Mouse (Mus musculus): ENCODE data around the gene Hadha. TPM values are rescaled to one million over a fixed set of nuclear protein-coding genes. Genes with fewer than 3 reads are reported as not detected.

The Hadha gene
- polyA plus RNA-seq, 1 experiment from 2014 or later: 122 TPM

GRCm38 (mm10) chr5:30072377-30072776 is 82.6 kb downstream of the Hadha start:
- Histone ChIP-seq H3K4me1 (replicated peaks; ENCODE audit: control insufficient read depth, insufficient read depth, low read length) (peaks cover 2% of the 10 kb centered on the region; the same call in 1 of the 2 replicates), H3K4me3 (ENCODE audit: low read depth, low read length) (peak overlapping the region; percentile 95), H3K27ac (ENCODE audit: low read depth, low read length) (no peak overlapping the region; the same call in 1 of the 2 replicates), H3K9ac (ENCODE audit: low read depth, low read length) (peak overlapping the region; percentile 95), H3K9me3 (ENCODE audit: control insufficient read depth, low read length) (no peaks in the 10 kb centered on the region), H3K27me3 (replicated peaks; ENCODE audit: control insufficient read depth, insufficient read depth, low read length) (no peaks in the 10 kb centered on the region), H3K36me3 (ENCODE audit: control insufficient read depth, insufficient read depth, low read length) (peaks cover 18% of the 10 kb centered on the region), H3K4me2 (peak overlapping the region; percentile 90)
- ATAC-seq (replicated peaks; ENCODE audit: low FRiP score) (no peak), DNase-seq (ENCODE audit: low spot score) (peak; percentile 30)
- 32% methylated on average over 3 of the region's 3 CpGs for WGBS

- Histone ChIP-seq H3K36me3 (ENCODE audit: control insufficient read depth, insufficient read depth, low read length) (peaks cover 22% of the 10 kb centered on the region), H3K27ac (ENCODE audit: low read depth, low read length) (no peak overlapping the region), H3K4me3 (ENCODE audit: low read depth, low read length) (peak overlapping the region; percentile 95), H3K4me2 (peak overlapping the region; percentile 90), H3K9me3 (ENCODE audit: control insufficient read depth, low read length) (no peaks in the 10 kb centered on the region), H3K4me1 (replicated peaks; ENCODE audit: control insufficient read depth, insufficient read depth, low read length) (peaks cover 2% of the 10 kb centered on the region; the same call in 1 of the 2 replicates), H3K9ac (ENCODE audit: low read depth, low read length) (peak overlapping the region; percentile 95), H3K27me3 (replicated peaks; ENCODE audit: control insufficient read depth, insufficient read depth, low read length) (no peaks in the 10 kb centered on the region)
- DNase-seq (ENCODE audit: low spot score) (peak; percentile 24), ATAC-seq (replicated peaks; ENCODE audit: low FRiP score) (no peak)
- 76% methylated on average over 6 of the region's 6 CpGs for WGBS
These were observed 83.3 kb downstream of the Hadha start for GRCm38 (mm10) chr5:30071677-30072076.

MicroRNAs encoded within 50 kb of the gene (microRNA counts, 519-probe panel; counts per million panel counts)
- not detected for microRNA mmu-miR-1960

Small RNA genes within 50 kb of the gene (microRNA-seq; reads per million reads assigned to microRNA genes)
- 1.8 reads per million for gene Mir1960 (ENCODE audit: borderline number of aligned reads)

Other genes starting within 250 kb of the Hadha start
- 0.30 TPM in 1 of 2 replicates, not detected in the other for gene Il6, start 142.0 kb downstream of the Hadha start, polyA plus RNA-seq (2014; fragmentation: Nextera tagmentation; extraction: Ambion mirVana)
- gene Tyms, start 81.5 kb downstream of the Hadha start, polyA plus RNA-seq (2014; fragmentation: Nextera tagmentation; extraction: Ambion mirVana): 344 and 357 TPM in 2 replicates
- gene Garem2, start 50.0 kb downstream of the Hadha start, polyA plus RNA-seq (2014; fragmentation: Nextera tagmentation; extraction: Ambion mirVana): 0.18 and 0.35 TPM in 2 replicates
- not detected in 2 replicates for gene 3110082J24Rik, start 49.1 kb downstream of the Hadha start, polyA plus RNA-seq (2014; fragmentation: Nextera tagmentation; extraction: Ambion mirVana)
- gene Hadhb, start 86 bp upstream of the Hadha start, polyA plus RNA-seq (2014; fragmentation: Nextera tagmentation; extraction: Ambion mirVana): 145 and 167 TPM in 2 replicates
- gene Adgrf3, start 50.6 kb upstream of the Hadha start, polyA plus RNA-seq (2014; fragmentation: Nextera tagmentation; extraction: Ambion mirVana): not detected in 2 replicates
- 28.2 and 31.3 TPM in 2 replicates for gene Selenoi, start 77.4 kb upstream of the Hadha start, polyA plus RNA-seq (2014; fragmentation: Nextera tagmentation; extraction: Ambion mirVana)
- 1.6 and 1.7 TPM in 2 replicates for gene Drc1, start 126.2 kb upstream of the Hadha start, polyA plus RNA-seq (2014; fragmentation: Nextera tagmentation; extraction: Ambion mirVana)